Mouse (Mus musculus) cerebellum, postnatal 36 days (tissue): ENCODE measurements around the gene Sorl1.

Source experiments
- DNase-seq, 2 experiments: peaks; one replicate each; pipeline ENCODE4 v3.0.0; 2021 to 2022; ENCODE audit warnings: mixed read lengths in 2 of 2

Gene Sorl1

GRCm38 (mm10) chr9:42048542-42048941, 75.6 kb downstream of the Sorl1 start:
- DNase-seq: no peak

- DNase-seq: peak; percentile 59 to 70
Observed at GRCm38 (mm10) chr9:42047786-42048185, 76.3 kb downstream of the Sorl1 start.

- no peak for DNase-seq
Observed at GRCm38 (mm10) chr9:42046248-42046647, 77.8 kb downstream of the Sorl1 start.

- no peak for DNase-seq
Observed at GRCm38 (mm10) chr9:42044651-42045050, 79.4 kb downstream of the Sorl1 start.

- no peak for DNase-seq
Observed at GRCm38 (mm10) chr9:42043934-42044333, 80.2 kb downstream of the Sorl1 start.

- DNase-seq: peak; percentile 84
Observed at GRCm38 (mm10) chr9:42039000-42039992, 84.8 kb downstream of the Sorl1 start.

GRCm38 (mm10) chr9:42036885-42037284, 87.2 kb downstream of the Sorl1 start:
- DNase-seq: no peak

GRCm38 (mm10) chr9:42035995-42036394, 88.1 kb downstream of the Sorl1 start:
- DNase-seq: peak in 1 of 2 experiments; percentile 46

GRCm38 (mm10) chr9:42035213-42035765, 88.8 kb downstream of the Sorl1 start:
- peak; percentile 87 to 91 for DNase-seq

- DNase-seq: no peak
Observed at GRCm38 (mm10) chr9:42034116-42034520, 90.0 kb downstream of the Sorl1 start.

- DNase-seq: no peak
Observed at GRCm38 (mm10) chr9:42033291-42034115, 90.6 kb downstream of the Sorl1 start.

- no peak for DNase-seq
Observed at GRCm38 (mm10) chr9:42032419-42032818, 91.7 kb downstream of the Sorl1 start.

GRCm38 (mm10) chr9:42028807-42029206, 95.3 kb downstream of the Sorl1 start:
- no peak for DNase-seq

GRCm38 (mm10) chr9:42024257-42024656, 99.8 kb downstream of the Sorl1 start:
- no peak for DNase-seq

GRCm38 (mm10) chr9:42023383-42023782, 100.7 kb downstream of the Sorl1 start:
- no peak for DNase-seq

GRCm38 (mm10) chr9:42022318-42022717, 101.8 kb downstream of the Sorl1 start:
- no peak for DNase-seq

- no peak for DNase-seq
Observed at GRCm38 (mm10) chr9:42019308-42020031, 104.6 kb downstream of the Sorl1 start.

- DNase-seq: no peak
Observed at GRCm38 (mm10) chr9:42008501-42008900, 115.6 kb downstream of the Sorl1 start.

- peak in 1 of 2 experiments; percentile 29 for DNase-seq
Observed at GRCm38 (mm10) chr9:42005101-42005500, 119.0 kb downstream of the Sorl1 start.

- DNase-seq: no peak
Observed at GRCm38 (mm10) chr9:42004140-42004539, 120.0 kb downstream of the Sorl1 start.

GRCm38 (mm10) chr9:41999498-42000473, 124.3 kb downstream of the Sorl1 start:
- DNase-seq: peak; percentile 53 to 59
